Mouse (Mus musculus): ENCODE measurements around the gene Nisch. TPM values are rescaled to one million over a fixed set of nuclear protein-coding genes. Genes with fewer than 3 reads are reported as not detected.

The Nisch gene
- 247 and 253 TPM in 2 replicates for polyA plus RNA-seq (2012; rRNA removed)

GRCm38 (mm10) chr14:31216846-31217245, at the start of gene Nisch:
TSS of gene Nisch (minus strand) at chr14:31216946.

GRCm38 (mm10) chr14:31251084-31251604, 34.4 kb upstream of the Nisch start, which contains the start of the genes Phf7 and Bap1:
TSS of gene Phf7 (minus strand) at chr14:31251317.
TSS of gene Bap1 (plus strand) at chr14:31251450.

GRCm38 (mm10) chr14:31217666-31218065, 920 bp upstream of the Nisch start, which contains the start of gene Sema3g:
TSS of gene Sema3g (plus strand) at chr14:31217860.

GRCm38 (mm10) chr14:31208084-31208483, 8.7 kb downstream of the Nisch start, which contains the start of gene Tnnc1:
TSS of gene Tnnc1 (plus strand) at chr14:31208312.

GRCm38 (mm10) chr14:31168425-31168824, 48.3 kb downstream of the Nisch start, which contains the start of gene Stab1:
TSS of gene Stab1 (minus strand) at chr14:31168641.

GRCm38 (mm10) chr14:31130236-31131220, 86.2 kb downstream of the Nisch start, which contains the start of gene Nt5dc2:
TSS of gene Nt5dc2 (plus strand) at chr14:31131053.

GRCm38 (mm10) chr14:31128826-31129219, 87.9 kb downstream of the Nisch start, which contains the start of gene Smim4:
TSS of gene Smim4 (minus strand) at chr14:31128956.

Other genes starting within 250 kb of the Nisch start
- 7.9 and 9.6 TPM in 2 replicates for gene Glt8d1, start 215.5 kb downstream of the Nisch start, polyA plus RNA-seq (2012; rRNA removed)
- gene Spcs1, start 215.3 kb downstream of the Nisch start, polyA plus RNA-seq (2012; rRNA removed), result 62.1 and 85.8 TPM in 2 replicates
- gene Pbrm1, start 197.8 kb downstream of the Nisch start, polyA plus RNA-seq (2012; rRNA removed), result 9.8 and 13.3 TPM in 2 replicates
- 5.5 and 9.0 TPM in 2 replicates for gene Gnl3, start 197.8 kb downstream of the Nisch start, polyA plus RNA-seq (2012; rRNA removed)
- gene Smim4, start 88.0 kb downstream of the Nisch start, polyA plus RNA-seq (2012; rRNA removed), result 36.4 and 39.8 TPM in 2 replicates
- 25.4 and 26.3 TPM in 2 replicates for gene Nt5dc2, start 85.9 kb downstream of the Nisch start, polyA plus RNA-seq (2012; rRNA removed)
- 70.5 and 89.2 TPM in 2 replicates for gene Stab1, start 48.3 kb downstream of the Nisch start, polyA plus RNA-seq (2012; rRNA removed)
- gene Tnnc1, start 8.6 kb downstream of the Nisch start, polyA plus RNA-seq (2012; rRNA removed), result 0.29 and 0.42 TPM in 2 replicates
- gene Sema3g, start 914 bp upstream of the Nisch start, polyA plus RNA-seq (2012; rRNA removed), result 2.9 and 3.2 TPM in 2 replicates
- gene Phf7, start 34.4 kb upstream of the Nisch start, polyA plus RNA-seq (2012; rRNA removed), result 3.9 and 4.5 TPM in 2 replicates
- 29.8 and 39.0 TPM in 2 replicates for gene Bap1, start 34.5 kb upstream of the Nisch start, polyA plus RNA-seq (2012; rRNA removed)
- gene Dnah1, start 107.0 kb upstream of the Nisch start, polyA plus RNA-seq (2012; rRNA removed), result 0.35 and 0.47 TPM in 2 replicates
- gene Capn7, start 119.7 kb upstream of the Nisch start, polyA plus RNA-seq (2012; rRNA removed), result 9.4 and 9.9 TPM in 2 replicates
- 7.5 and 8.6 TPM in 2 replicates for gene Sh3bp5, start 219.1 kb upstream of the Nisch start, polyA plus RNA-seq (2012; rRNA removed)